Mouse (Mus musculus) heart, postnatal 14 days (tissue): ENCODE results near the gene 1700001C19Rik. TPM values are rescaled to one million over a fixed set of nuclear protein-coding genes. Genes with fewer than 3 reads are reported as not detected.
A peak's percentile ranks its signal among the peaks of the same experiment; 100 is the strongest.

Experiments used
- DNase-seq, 2 experiments: peaks; one replicate each; pipeline ENCODE4 v3.0.0; 2021 to 2022
- intact Hi-C: fragments of 180-260 bp; cut with DNase I; formaldehyde crosslinking; loops from one replicate; pipeline ENCODE4 v1.15.1; 2025
- total RNA-seq, 2 experiments: library from RNA; stranded (reverse); gene quantifications; 2 replicates each; pipeline ENCODE4 v1.2.3; 2021

The 1700001C19Rik gene
- total RNA-seq, 2 experiments from 2014 or later, result not detected

DNA sequence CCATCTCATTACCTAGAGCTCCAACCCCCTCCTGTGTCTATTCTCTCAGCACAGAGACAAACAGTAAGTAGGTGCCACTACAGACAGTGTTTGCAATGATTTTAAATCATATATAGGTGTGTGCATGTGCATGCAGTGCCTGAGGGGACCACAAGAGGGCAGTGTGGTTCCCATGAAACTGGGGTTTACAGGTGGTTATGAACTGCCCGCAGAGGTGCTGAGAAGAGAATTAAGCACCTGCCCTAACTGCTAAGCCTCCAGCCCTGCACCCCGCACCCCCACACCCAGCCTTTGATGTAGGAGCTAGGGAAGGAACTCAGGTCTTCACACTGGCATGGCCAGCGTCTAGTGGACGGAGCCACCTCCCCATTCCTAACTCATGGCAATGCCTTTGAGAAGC lies 50.5 kb downstream of the 1700001C19Rik start:
- intact Hi-C loops, result loop anchor here (5.0 kb wide), 1 partner anchor 96 kb away; no protein-coding TSS in a partner anchor
- DNase-seq, result peak; percentile 30 to 56

DNA sequence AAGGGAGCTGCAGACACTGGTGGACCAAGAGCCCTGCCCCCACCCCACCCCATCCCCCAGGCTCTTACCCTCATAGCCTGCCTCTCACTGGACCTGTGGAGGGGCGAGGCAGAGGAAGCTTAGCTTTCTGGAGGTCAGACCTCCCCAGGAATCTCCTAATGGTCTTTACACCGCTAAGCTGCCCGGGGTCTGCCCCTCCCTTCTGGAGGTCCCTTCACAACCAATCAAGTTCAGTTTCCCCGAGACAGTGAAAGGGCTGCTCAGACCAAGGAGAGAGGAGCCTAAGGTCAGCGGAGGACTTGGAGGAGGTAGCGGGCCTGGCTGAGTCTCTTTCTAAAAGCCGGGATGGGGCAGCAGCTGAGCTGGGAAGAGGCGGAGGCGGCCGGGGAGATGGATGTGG lies 52.0 kb downstream of the 1700001C19Rik start, which contains the start of gene Guca1b:
Guca1b (plus strand) TSS at position 249 of the 400 bp plus-strand sequence.
- intact Hi-C loops, result loop anchor here (5.0 kb wide), 1 partner anchor 97 kb away; no protein-coding TSS in a partner anchor
- no peak for DNase-seq

GRCm38 (mm10) chr17:47384064-47384463 lies 53.1 kb downstream of the 1700001C19Rik start:
- no peak for DNase-seq
- intact Hi-C loops, result no loop called here

GRCm38 (mm10) chr17:47383266-47383665 lies 53.9 kb downstream of the 1700001C19Rik start:
- intact Hi-C loops, result no loop called here

GRCm38 (mm10) chr17:47381917-47382316 lies 55.3 kb downstream of the 1700001C19Rik start:
- intact Hi-C loops, result no loop called here
- DNase-seq, result no peak

More at GRCm38 (mm10) chr17:47383266-47383665, 53.9 kb downstream of the 1700001C19Rik start:
- DNase-seq, result no peak

GRCm38 (mm10) chr17:47378133-47378532 lies 59.0 kb downstream of the 1700001C19Rik start:
- intact Hi-C loops, result no loop called here
- no peak for DNase-seq

DNA sequence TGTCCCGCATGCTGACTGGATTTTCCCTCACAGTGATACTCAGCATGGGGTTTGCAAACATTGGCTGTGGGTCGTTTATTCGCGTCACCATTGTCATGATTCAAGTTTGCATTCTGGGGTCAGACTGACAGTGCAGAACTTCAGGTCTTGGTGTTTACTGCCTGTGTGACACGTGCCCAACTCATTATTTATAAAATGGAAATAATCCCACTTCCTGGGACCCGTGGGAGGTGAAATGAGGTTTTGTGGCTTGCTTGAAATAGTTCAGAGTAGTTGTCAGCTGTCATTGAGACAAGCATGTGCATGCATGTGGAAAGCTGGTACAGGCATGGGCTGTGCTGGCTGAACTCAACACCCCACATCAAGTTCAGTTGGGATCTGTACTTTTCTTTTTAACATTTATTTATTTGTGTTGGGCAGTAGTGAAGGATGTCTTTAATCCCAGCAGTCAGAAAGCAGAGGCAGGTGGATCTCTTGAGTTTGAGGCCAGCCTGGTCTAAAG lies 60.3 kb downstream of the 1700001C19Rik start:
- intact Hi-C loops, result no loop called here
- DNase-seq, result no peak

DNA sequence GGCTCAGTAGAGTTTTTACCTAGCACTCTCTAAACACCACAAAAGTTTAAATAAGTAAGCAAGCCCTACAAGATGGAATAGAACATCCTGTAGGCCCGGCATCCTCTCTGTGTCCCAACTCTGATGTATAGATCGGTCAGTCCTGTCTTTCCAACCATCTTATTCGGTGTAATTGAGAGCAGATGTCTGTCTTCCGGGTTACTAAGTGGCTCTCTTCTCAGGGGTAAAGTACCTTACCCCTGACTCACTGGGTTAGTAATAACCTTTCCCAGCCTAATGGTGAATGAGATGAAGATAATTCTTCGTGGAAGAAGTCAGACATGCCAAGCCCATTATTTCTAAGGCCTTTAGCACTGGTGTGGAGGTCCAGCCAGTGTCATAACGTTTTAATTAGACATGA lies 63.2 kb downstream of the 1700001C19Rik start:
- no peak for DNase-seq
- intact Hi-C loops, result loop anchor here (5.0 kb wide), 1 partner anchor 108 kb away; no protein-coding TSS in a partner anchor

DNA sequence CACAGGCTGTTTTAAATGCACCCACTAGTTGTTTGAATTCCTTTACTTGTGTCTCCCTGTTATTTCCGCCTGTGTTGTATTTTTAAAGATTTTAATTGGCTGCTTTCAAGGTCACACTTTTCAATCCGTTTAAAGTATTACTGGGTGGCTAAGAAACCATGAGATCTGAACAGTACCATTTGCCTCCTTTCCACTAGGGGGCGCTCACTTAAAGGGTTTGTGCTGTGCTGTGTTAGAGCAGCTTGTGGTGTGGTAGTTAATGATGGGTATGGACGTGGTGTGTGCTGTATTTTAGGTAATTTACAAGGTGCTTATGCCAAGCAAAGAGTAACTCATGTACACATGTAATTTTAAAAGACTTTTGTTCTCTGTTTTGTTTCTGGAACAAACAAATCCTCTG lies 65.7 kb downstream of the 1700001C19Rik start:
- intact Hi-C loops, result loop anchor here (5.0 kb wide), 1 partner anchor 111 kb away; no protein-coding TSS in a partner anchor
- DNase-seq, result peak; percentile 48 to 75

DNA sequence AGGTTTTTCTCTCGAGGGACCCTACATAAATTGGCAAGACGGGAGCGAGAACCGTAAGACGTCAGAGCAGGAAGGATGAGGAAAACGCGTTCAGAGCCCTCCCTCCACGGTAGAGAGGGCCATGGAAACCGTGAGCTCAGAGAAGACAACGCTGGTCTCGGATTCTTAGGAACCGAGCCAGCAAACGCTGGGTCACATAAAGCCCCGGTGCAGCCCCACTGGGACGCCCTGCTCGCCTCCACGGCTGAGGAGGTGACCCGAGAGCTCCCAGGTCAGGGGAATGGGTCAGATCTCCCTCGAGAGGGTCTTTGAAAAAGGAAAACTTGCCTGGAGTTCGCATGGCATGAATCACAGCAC lies 68.1 kb downstream of the 1700001C19Rik start:
- intact Hi-C loops, result no loop called here
- DNase-seq, result peak in 1 of 2 experiments; percentile 11

DNA sequence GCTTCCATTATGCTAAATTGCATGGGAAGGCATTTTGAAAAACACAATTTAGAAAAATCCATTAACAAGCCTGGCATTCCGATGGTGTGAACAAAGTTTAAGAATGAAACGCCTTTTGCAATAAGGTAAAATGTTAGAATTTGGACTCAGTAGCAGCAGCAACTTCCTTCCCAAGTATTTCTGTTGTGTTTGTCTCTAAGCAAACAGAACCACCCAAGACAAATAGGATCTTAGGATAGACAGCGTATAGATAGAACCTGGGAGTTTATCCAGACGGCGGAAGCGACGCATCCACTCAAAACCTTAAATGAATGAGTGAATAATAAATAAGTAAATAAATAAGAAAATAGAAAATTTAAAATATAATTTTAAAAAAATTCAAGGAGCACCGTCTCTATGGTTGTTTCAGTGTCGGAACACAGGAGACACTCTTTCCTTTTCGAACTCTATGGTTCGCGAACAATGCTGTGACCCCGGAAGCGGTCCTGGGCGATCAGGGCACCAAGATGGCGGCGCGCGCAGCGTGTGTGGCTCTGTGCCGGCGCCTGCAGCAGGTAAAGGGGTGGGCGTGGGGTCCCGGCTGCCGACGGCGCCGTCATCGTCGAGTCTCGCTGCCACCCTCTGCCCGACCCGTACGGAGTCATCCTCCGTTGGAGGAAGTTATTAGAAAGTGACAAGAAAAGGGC lies 68.6 kb downstream of the 1700001C19Rik start, which contains the start of gene Mrps10:
Mrps10 (plus strand) TSS at position 487 of the 686 bp plus-strand sequence.
- DNase-seq, result peak; percentile 79 to 88
- intact Hi-C loops, result no loop called here

Other genes starting within 250 kb of the 1700001C19Rik start
- 10 to 100 TPM; 25.1 to 26.2 TPM for gene Mrps10, start 68.5 kb downstream of the 1700001C19Rik start, total RNA-seq
- under 1 TPM; 0.26 to 0.46 TPM for gene Guca1b, start 52.0 kb downstream of the 1700001C19Rik start, total RNA-seq
- gene Guca1a, start 36.8 kb downstream of the 1700001C19Rik start, total RNA-seq, result under 1 TPM in 1 of 2 experiments, not detected in 1; 0.44 TPM
- 1 to 10 TPM; 1.8 to 2.1 TPM for gene AI661453, start 761 bp downstream of the 1700001C19Rik start, total RNA-seq
- gene Taf8, start 64.9 kb upstream of the 1700001C19Rik start, total RNA-seq, result 10 to 100 TPM; 14.9 to 15.6 TPM
- 100 to 1,000 TPM in 1 of 2 experiments, 10 to 100 TPM in 1; 93.8 to 126 TPM for gene Ccnd3, start 67.7 kb upstream of the 1700001C19Rik start, total RNA-seq
- gene Bysl, start 174.1 kb upstream of the 1700001C19Rik start, total RNA-seq, result 10 to 100 TPM; 14.0 to 15.8 TPM
- gene Med20, start 174.2 kb upstream of the 1700001C19Rik start, total RNA-seq, result 10 to 100 TPM; 18.7 to 20.8 TPM
- 1 to 10 TPM; 1.9 to 2.5 TPM for gene Gm20517, start 174.2 kb upstream of the 1700001C19Rik start, total RNA-seq
- gene Usp49, start 193.3 kb upstream of the 1700001C19Rik start, total RNA-seq, result 1 to 10 TPM; 4.4 to 4.5 TPM